Mouse (Mus musculus) layer of hippocampus, postnatal 14 days (tissue): ENCODE results near the gene Trp73. TPM values are rescaled to one million over a fixed set of nuclear protein-coding genes. Genes with fewer than 3 reads are reported as not detected.

Experiments
- DNase-seq, 2 experiments: peaks; one replicate each; pipeline ENCODE4 v3.0.0; 2021 to 2022; ENCODE audit warnings: low spot score in 2 of 2, mixed read lengths in 1 of 2
- total RNA-seq, 2 experiments: library from RNA; stranded (reverse); gene quantifications; 2 replicates each; pipeline ENCODE4 v1.2.3; 2021

Trp73 gene
- total RNA-seq, 2 experiments from 2014 or later, result 3.8 to 4.0 TPM

GRCm38 (mm10) chr4:154105381-154106001 is 34.5 kb downstream of the Trp73 start:
- DNase-seq, result peak; percentile 56 to 60

GRCm38 (mm10) chr4:154103912-154104311 is 36.1 kb downstream of the Trp73 start:
- DNase-seq, result no peak

GRCm38 (mm10) chr4:154103386-154103785 is 36.6 kb downstream of the Trp73 start:
- DNase-seq, result no peak

GRCm38 (mm10) chr4:154099361-154099760 is 40.6 kb downstream of the Trp73 start:
- DNase-seq, result no peak

- DNase-seq, result no peak
Observed at GRCm38 (mm10) chr4:154096111-154096510, 43.9 kb downstream of the Trp73 start.

- no peak for DNase-seq
Observed at GRCm38 (mm10) chr4:154093210-154093609, 46.8 kb downstream of the Trp73 start.

- no peak for DNase-seq
Observed at GRCm38 (mm10) chr4:154091356-154091755, 48.7 kb downstream of the Trp73 start.

GRCm38 (mm10) chr4:154089205-154089604 is 50.8 kb downstream of the Trp73 start:
- DNase-seq, result no peak

GRCm38 (mm10) chr4:154086436-154086835 is 53.6 kb downstream of the Trp73 start:
- DNase-seq, result no peak

- DNase-seq, result peak in 1 of 2 experiments; percentile 68
Observed at GRCm38 (mm10) chr4:154085856-154086255, 54.2 kb downstream of the Trp73 start.

GRCm38 (mm10) chr4:154081974-154082373 is 58.0 kb downstream of the Trp73 start:
- DNase-seq, result no peak

- no peak for DNase-seq
Observed at GRCm38 (mm10) chr4:154081021-154081420, 59.0 kb downstream of the Trp73 start.

- DNase-seq, result no peak
Observed at GRCm38 (mm10) chr4:154080211-154080610, 59.8 kb downstream of the Trp73 start.

- DNase-seq, result peak in 1 of 2 experiments; percentile 26
Observed at GRCm38 (mm10) chr4:154071941-154072340, 68.1 kb downstream of the Trp73 start.

GRCm38 (mm10) chr4:154071521-154071920 is 68.5 kb downstream of the Trp73 start:
- DNase-seq, result peak in 1 of 2 experiments; percentile 20

GRCm38 (mm10) chr4:154070896-154071295 is 69.1 kb downstream of the Trp73 start:
- DNase-seq, result no peak

- DNase-seq, result peak in 1 of 2 experiments; percentile 64
Observed at GRCm38 (mm10) chr4:154064827-154065773, 74.9 kb downstream of the Trp73 start.

- no peak for DNase-seq
Observed at GRCm38 (mm10) chr4:154057696-154058095, 82.3 kb downstream of the Trp73 start.

GRCm38 (mm10) chr4:154056661-154057060 is 83.3 kb downstream of the Trp73 start:
- DNase-seq, result peak in 1 of 2 experiments; percentile 22

- no peak for DNase-seq
Observed at GRCm38 (mm10) chr4:154056046-154056445, 84.0 kb downstream of the Trp73 start.

- DNase-seq, result no peak
Observed at GRCm38 (mm10) chr4:154055482-154055881, 84.5 kb downstream of the Trp73 start.

GRCm38 (mm10) chr4:154053065-154053464 is 86.9 kb downstream of the Trp73 start:
- no peak for DNase-seq
